Comparison of ENCODE assay signal across 9 mouse cellular contexts in genomic region chr13:51580263-51581044, GRCm38 (mm10). TPM values are rescaled to one million over a fixed set of nuclear protein-coding genes. Genes with fewer than 3 reads are reported as not detected.
A peak's percentile ranks its signal among the peaks of the same experiment; 100 is the strongest.
DNase-seq lines count a peak whose midpoint lies in the region; ATAC-seq and TF ChIP-seq lines count a peak whose summit lies in the region.
"Had no signal": no experiment of that assay in that cellular context is flagged by ENCODE, and none has a peak within 500 bp of the region (broad histone marks: within the 10 kb centered on the region; RNA-seq: fewer than 3 reads in every experiment).

No protein-coding gene starts in this region.

- peak overlapping the region; percentile 32 for H3K4me2 ChIP-seq in forebrain, postnatal 0 days (ENCODE audit: low read depth)
- peak overlapping the region; percentile 33 for H3K4me2 ChIP-seq in limb, embryonic 12.5 days

- no peaks in the 10 kb centered on the region for H3K9me3 ChIP-seq in forebrain, postnatal 0 days (ENCODE audit: low read length)
- 0 out of 2 replicates have a peak, but pooled peaks cover under 1% of the 10 kb centered on the region for H3K9me3 ChIP-seq in limb, embryonic 12.5 days

- H3K27ac ChIP-seq in forebrain, postnatal 0 days (ENCODE audit: low read depth, low read length) = peak overlapping the region; percentile 81
- peak overlapping the region; percentile 47; the same call in 1 of the 2 replicates for H3K27ac ChIP-seq in limb, embryonic 12.5 days
- no peak overlapping the region for H3K27ac ChIP-seq in cerebellum, adult 2 months (ENCODE audit: insufficient read depth, low read length)

- H3K4me1 ChIP-seq in forebrain, postnatal 0 days (ENCODE audit: insufficient read depth) = peaks cover 12% of the 10 kb centered on the region
- H3K4me1 ChIP-seq in limb, embryonic 12.5 days (replicated peaks) = peaks cover 11% of the 10 kb centered on the region
- H3K4me1 ChIP-seq in cerebellum, adult 2 months (ENCODE audit: control insufficient read depth, insufficient read depth, low read length) = no peaks in the 10 kb centered on the region

- no peaks in the 10 kb centered on the region for H3K27me3 ChIP-seq in forebrain, postnatal 0 days (ENCODE audit: insufficient read depth, low read length)
- H3K27me3 ChIP-seq in limb, embryonic 12.5 days = no peaks in the 10 kb centered on the region
- no peaks in the 10 kb centered on the region for H3K27me3 ChIP-seq in cerebellum, adult 2 months (ENCODE audit: control insufficient read depth, insufficient read depth, low read length)

- no peaks in the 10 kb centered on the region for H3K36me3 ChIP-seq in forebrain, postnatal 0 days (ENCODE audit: insufficient read depth)
- no peaks in the 10 kb centered on the region for H3K36me3 ChIP-seq in limb, embryonic 12.5 days

- peak overlapping the region; percentile 17; the same call in 1 of the 2 replicates for H3K4me3 ChIP-seq in forebrain, postnatal 0 days (ENCODE audit: low read depth, low read length)
- no peak overlapping the region for H3K4me3 ChIP-seq in limb, embryonic 12.5 days (replicated peaks)
- H3K4me3 ChIP-seq in cerebellum, adult 2 months (replicated peaks; ENCODE audit: insufficient read depth, low read depth, low read length) = no peak overlapping the region
- H3K4me3 ChIP-seq: myocyte had no signal

- WGBS in forebrain, postnatal 0 days = 0% methylated on average over 8 of the region's 8 CpGs
- 12% methylated on average over 8 of the region's 8 CpGs for WGBS in limb, embryonic 12.5 days
- 8% methylated on average over 8 of the region's 8 CpGs for WGBS in cerebellum, adult 2 months

- ATAC-seq in forebrain, postnatal 0 days = peak; percentile 99
- peak; percentile 82 for ATAC-seq in limb, embryonic 12.5 days (ENCODE audit: insufficient number of reproducible peaks, insufficient read depth, low FRiP score, low TSS enrichment, low read depth)

- H3K9ac ChIP-seq in forebrain, postnatal 0 days = 0 out of 2 replicates have a peak overlapping the region, but pooled peaks have one; percentile 10
- no peak overlapping the region for H3K9ac ChIP-seq in limb, embryonic 12.5 days (replicated peaks)

- peak; percentile 54 for DNase-seq in layer of hippocampus, adult 11-12 months (ENCODE audit: low spot score)
- no peak for DNase-seq in layer of hippocampus, postnatal 25 days (ENCODE audit: extremely low spot score in 1 of 2, low spot score in 1 of 2)
- peak; percentile 92 for DNase-seq in forebrain, postnatal 0 days
- DNase-seq in right cerebral cortex, postnatal 10 days (ENCODE audit: low spot score in 2 of 2) = peak; percentile 78 to 91
- no peak for DNase-seq in cerebellum, adult 2 months
- DNase-seq in ovary, adult 18-20 months (ENCODE audit: low spot score) = no peak
- DNase-seq in spleen, adult 12 weeks (ENCODE audit: low spot score) = no peak

- TF ChIP-seq POLR2A in cerebellum, adult 2 months (IDR thresholded peaks at IDR 0.05; ENCODE audit: borderline replicate concordance, insufficient read depth, low read length) = no peak

- peak; percentile 44; the same call in 1 of the 2 replicates for TF ChIP-seq CTCF in forebrain, postnatal 0 days (IDR thresholded peaks at IDR 0.05; ENCODE audit: low read depth)
- no peak for TF ChIP-seq CTCF in cerebellum, adult 2 months (IDR thresholded peaks at IDR 0.05; ENCODE audit: borderline replicate concordance, insufficient read depth, low read depth, low read length)

RNA-seq across cellular contexts. Expression of gene Shc3, which starts 11.2 kb away (rescaled TPM):
- total RNA-seq in layer of hippocampus, postnatal 25 days (2021) = 100 to 1,000 TPM; 113 to 143 TPM
- total RNA-seq in forebrain, postnatal 0 days (2014; rRNA removed) = 98.1 and 106 TPM in 2 replicates
- 6.8 and 11.6 TPM in 2 replicates for polyA plus RNA-seq in forebrain, postnatal 0 days (2015; fragmentation: Nextera tagmentation; extraction: Ambion mirVana)
- polyA plus RNA-seq in limb, embryonic 12.5 days (2016; fragmentation: Nextera tagmentation; extraction: Ambion mirVana) = 0.31 and 0.63 TPM in 2 replicates
- polyA plus RNA-seq in cerebellum, adult 2 months (2012; rRNA removed) = 20.8 and 22.7 TPM in 2 replicates

Comparison
In these comparisons a context has a peak if more than half of its experiments do, and no peak if none do; other contexts are left out.
1. DNase-seq: peak in layer of hippocampus, adult 11-12 months (single experiment), forebrain, postnatal 0 days (single experiment) and right cerebral cortex, postnatal 10 days (2 of 2); none in layer of hippocampus, postnatal 25 days (0 of 2), cerebellum, adult 2 months (0 of 2), ovary, adult 18-20 months (single experiment) and spleen, adult 12 weeks (single experiment).